Mouse (Mus musculus): ENCODE measurements around the gene Atp8a1. TPM values are rescaled to one million over a fixed set of nuclear protein-coding genes. Genes with fewer than 3 reads are reported as not detected.
A peak's percentile ranks its signal among the peaks of the same experiment; 100 is the strongest.

Gene Atp8a1
- polyA plus RNA-seq, 1 experiment from 2014 or later: 41.5 TPM

- H3K36me3 ChIP-seq (ENCODE audit: control insufficient read depth, insufficient read depth): 0 out of 2 replicates have a peak, but pooled peaks cover 2% of the 10 kb centered on the region
- H3K4me3 ChIP-seq (replicated peaks; ENCODE audit: low read length): no peak overlapping the region
- no peaks in the 10 kb centered on the region for H3K9me3 ChIP-seq (ENCODE audit: control insufficient read depth, low read length)
- ATAC-seq: no peak
- 92% methylated on average over 8 of the region's 8 CpGs for WGBS
- no peak overlapping the region for H3K9ac ChIP-seq (replicated peaks; ENCODE audit: low read depth, low read length)
- no peaks in the 10 kb centered on the region for H3K4me1 ChIP-seq (replicated peaks; ENCODE audit: control insufficient read depth, insufficient read depth, low read length)
- H3K27me3 ChIP-seq (replicated peaks; ENCODE audit: control insufficient read depth, insufficient read depth, low read length): no peaks in the 10 kb centered on the region
- no peak overlapping the region for H3K27ac ChIP-seq (ENCODE audit: low read length)
- H3K4me2 ChIP-seq (ENCODE audit: low read length): no peak overlapping the region
Observed at GRCm38 (mm10) chr5:67640596-67641312, 206.5 kb downstream of the Atp8a1 start.

GRCm38 (mm10) chr5:67634339-67634738 lies 212.9 kb downstream of the Atp8a1 start:
- ATAC-seq: peak; percentile 84
- H3K9ac ChIP-seq (replicated peaks; ENCODE audit: low read depth, low read length): no peak overlapping the region
- peaks cover 16% of the 10 kb centered on the region for H3K4me1 ChIP-seq (replicated peaks; ENCODE audit: control insufficient read depth, insufficient read depth, low read length)
- no peaks in the 10 kb centered on the region for H3K9me3 ChIP-seq (ENCODE audit: control insufficient read depth, low read length)
- H3K27me3 ChIP-seq (replicated peaks; ENCODE audit: control insufficient read depth, insufficient read depth, low read length): no peaks in the 10 kb centered on the region
- H3K4me3 ChIP-seq (replicated peaks; ENCODE audit: low read length): no peak overlapping the region
- H3K4me2 ChIP-seq (ENCODE audit: low read length): no peak overlapping the region
- WGBS: 3% methylated on average over 3 of the region's 3 CpGs
- 0 out of 2 replicates have a peak, but pooled peaks cover 2% of the 10 kb centered on the region for H3K36me3 ChIP-seq (ENCODE audit: control insufficient read depth, insufficient read depth)
- peak overlapping the region; percentile 14 for H3K27ac ChIP-seq (ENCODE audit: low read length)

GRCm38 (mm10) chr5:67633831-67634268 lies 213.4 kb downstream of the Atp8a1 start:
- Histone ChIP-seq H3K9ac (replicated peaks; ENCODE audit: low read depth, low read length) (no peak overlapping the region), H3K4me3 (replicated peaks; ENCODE audit: low read length) (no peak overlapping the region), H3K27ac (ENCODE audit: low read length) (peak overlapping the region; percentile 14), H3K27me3 (replicated peaks; ENCODE audit: control insufficient read depth, insufficient read depth, low read length) (no peaks in the 10 kb centered on the region), H3K36me3 (ENCODE audit: control insufficient read depth, insufficient read depth) (0 out of 2 replicates have a peak, but pooled peaks cover 2% of the 10 kb centered on the region), H3K4me2 (ENCODE audit: low read length) (peak overlapping the region; percentile 24), H3K4me1 (replicated peaks; ENCODE audit: control insufficient read depth, insufficient read depth, low read length) (peaks cover 16% of the 10 kb centered on the region), H3K9me3 (ENCODE audit: control insufficient read depth, low read length) (no peaks in the 10 kb centered on the region)
- WGBS: 6% methylated on average over 10 of the region's 10 CpGs
- ATAC-seq: peak; percentile 61; the same call in 1 of the 2 replicates

GRCm38 (mm10) chr5:67633138-67633782 lies 214.0 kb downstream of the Atp8a1 start:
- peak; percentile 59 for ATAC-seq
- Histone ChIP-seq H3K36me3 (ENCODE audit: control insufficient read depth, insufficient read depth) (0 out of 2 replicates have a peak, but pooled peaks cover 2% of the 10 kb centered on the region), H3K27ac (ENCODE audit: low read length) (no peak overlapping the region), H3K4me1 (replicated peaks; ENCODE audit: control insufficient read depth, insufficient read depth, low read length) (peaks cover 16% of the 10 kb centered on the region), H3K27me3 (replicated peaks; ENCODE audit: control insufficient read depth, insufficient read depth, low read length) (no peaks in the 10 kb centered on the region), H3K4me2 (ENCODE audit: low read length) (peak overlapping the region; percentile 24), H3K9ac (replicated peaks; ENCODE audit: low read depth, low read length) (no peak overlapping the region), H3K9me3 (ENCODE audit: control insufficient read depth, low read length) (no peaks in the 10 kb centered on the region), H3K4me3 (replicated peaks; ENCODE audit: low read length) (no peak overlapping the region)
- 5% methylated on average over 7 of the region's 7 CpGs for WGBS

- Histone ChIP-seq H3K4me1 (replicated peaks; ENCODE audit: control insufficient read depth, insufficient read depth, low read length) (peaks cover 16% of the 10 kb centered on the region), H3K36me3 (ENCODE audit: control insufficient read depth, insufficient read depth) (no peaks in the 10 kb centered on the region), H3K4me2 (ENCODE audit: low read length) (no peak overlapping the region), H3K9ac (replicated peaks; ENCODE audit: low read depth, low read length) (no peak overlapping the region), H3K4me3 (replicated peaks; ENCODE audit: low read length) (no peak overlapping the region), H3K9me3 (ENCODE audit: control insufficient read depth, low read length) (no peaks in the 10 kb centered on the region), H3K27me3 (replicated peaks; ENCODE audit: control insufficient read depth, insufficient read depth, low read length) (no peaks in the 10 kb centered on the region), H3K27ac (ENCODE audit: low read length) (no peak overlapping the region)
- ATAC-seq: no peak
- 92% methylated on average over 12 of the region's 12 CpGs for WGBS
Observed at GRCm38 (mm10) chr5:67631261-67631660, 216.0 kb downstream of the Atp8a1 start.

- Histone ChIP-seq H3K4me1 (replicated peaks; ENCODE audit: control insufficient read depth, insufficient read depth, low read length) (peaks cover 16% of the 10 kb centered on the region), H3K27me3 (replicated peaks; ENCODE audit: control insufficient read depth, insufficient read depth, low read length) (no peaks in the 10 kb centered on the region), H3K4me3 (replicated peaks; ENCODE audit: low read length) (no peak overlapping the region), H3K27ac (ENCODE audit: low read length) (no peak overlapping the region), H3K9ac (replicated peaks; ENCODE audit: low read depth, low read length) (no peak overlapping the region), H3K4me2 (ENCODE audit: low read length) (no peak overlapping the region), H3K9me3 (ENCODE audit: control insufficient read depth, low read length) (no peaks in the 10 kb centered on the region), H3K36me3 (ENCODE audit: control insufficient read depth, insufficient read depth) (no peaks in the 10 kb centered on the region)
- no peak for ATAC-seq
- WGBS: 88% methylated on average over 6 of the region's 6 CpGs
Observed at GRCm38 (mm10) chr5:67629861-67630260, 217.4 kb downstream of the Atp8a1 start.

GRCm38 (mm10) chr5:67629440-67629839 lies 217.8 kb downstream of the Atp8a1 start:
- no peak for ATAC-seq
- no peaks in the 10 kb centered on the region for H3K27me3 ChIP-seq (replicated peaks; ENCODE audit: control insufficient read depth, insufficient read depth, low read length)
- WGBS: 65% methylated on average over 7 of the region's 7 CpGs

GRCm38 (mm10) chr5:67628180-67628940 lies 218.9 kb downstream of the Atp8a1 start:
- Histone ChIP-seq H3K27me3 (replicated peaks; ENCODE audit: control insufficient read depth, insufficient read depth, low read length) (no peaks in the 10 kb centered on the region), H3K36me3 (ENCODE audit: control insufficient read depth, insufficient read depth) (no peaks in the 10 kb centered on the region), H3K9ac (replicated peaks; ENCODE audit: low read depth, low read length) (no peak overlapping the region), H3K4me3 (replicated peaks; ENCODE audit: low read length) (no peak overlapping the region), H3K4me2 (ENCODE audit: low read length) (no peak overlapping the region), H3K27ac (ENCODE audit: low read length) (no peak overlapping the region), H3K9me3 (ENCODE audit: control insufficient read depth, low read length) (no peaks in the 10 kb centered on the region), H3K4me1 (replicated peaks; ENCODE audit: control insufficient read depth, insufficient read depth, low read length) (peaks cover 4% of the 10 kb centered on the region; the same call in 1 of the 2 replicates)
- 81% methylated on average over 9 of the region's 9 CpGs for WGBS
- ATAC-seq: no peak

More at GRCm38 (mm10) chr5:67629440-67629839, 217.8 kb downstream of the Atp8a1 start:
- no peaks in the 10 kb centered on the region for H3K9me3 ChIP-seq (ENCODE audit: control insufficient read depth, low read length)
- H3K4me1 ChIP-seq (replicated peaks; ENCODE audit: control insufficient read depth, insufficient read depth, low read length): peaks cover 15% of the 10 kb centered on the region
- H3K36me3 ChIP-seq (ENCODE audit: control insufficient read depth, insufficient read depth): no peaks in the 10 kb centered on the region
- no peak overlapping the region for H3K4me3 ChIP-seq (replicated peaks; ENCODE audit: low read length)
- H3K27ac ChIP-seq (ENCODE audit: low read length): no peak overlapping the region
- no peak overlapping the region for H3K4me2 ChIP-seq (ENCODE audit: low read length)
- no peak overlapping the region for H3K9ac ChIP-seq (replicated peaks; ENCODE audit: low read depth, low read length)

GRCm38 (mm10) chr5:67621230-67621629 lies 226.0 kb downstream of the Atp8a1 start:
- ATAC-seq: no peak
- Histone ChIP-seq H3K9ac (replicated peaks; ENCODE audit: low read depth, low read length) (no peak overlapping the region), H3K4me2 (ENCODE audit: low read length) (no peak overlapping the region), H3K4me3 (replicated peaks; ENCODE audit: low read length) (no peak overlapping the region), H3K9me3 (ENCODE audit: control insufficient read depth, low read length) (no peaks in the 10 kb centered on the region), H3K27ac (ENCODE audit: low read length) (no peak overlapping the region), H3K27me3 (replicated peaks; ENCODE audit: control insufficient read depth, insufficient read depth, low read length) (no peaks in the 10 kb centered on the region), H3K4me1 (replicated peaks; ENCODE audit: control insufficient read depth, insufficient read depth, low read length) (no peaks in the 10 kb centered on the region), H3K36me3 (ENCODE audit: control insufficient read depth, insufficient read depth) (peaks cover 6% of the 10 kb centered on the region)
- 91% methylated on average over 12 of the region's 12 CpGs for WGBS
